Mouse (Mus musculus) small intestine, adult 2 months (tissue): ENCODE data around the gene Cbarp.

Experiments used
- CTCF ChIP-seq: fragments of 200-500 bp; IDR thresholded peaks from 2 replicates; pipeline ENCODE4 v1.5.1; 2012; ENCODE audit warnings: low read depth, mild to moderate bottlenecking, control low read depth, inconsistent platforms, low read length, moderate library complexity, mixed read lengths; ENCODE audit not compliant: insufficient replicate concordance, insufficient read length; ENCODE audit errors: extremely low read depth
- POLR2A ChIP-seq: fragments of 200-500 bp; IDR thresholded peaks from 2 replicates; pipeline ENCODE4 v1.6.1; 2012; ENCODE audit warnings: low read depth, mild to moderate bottlenecking, control low read depth, inconsistent platforms, low read length, moderate library complexity

GRCm38 (mm10) chr10:80180823-80181222, 40.2 kb upstream of the Cbarp start:
- TF ChIP-seq CTCF (no peak), POLR2A (no peak)
